Mouse (Mus musculus) liver, adult 2 months (tissue): ENCODE measurements around the gene Fgfr2. TPM values are rescaled to one million over a fixed set of nuclear protein-coding genes. Genes with fewer than 3 reads are reported as not detected.

ENCODE experiments used
- DNase-seq: peaks from one replicate; pipeline ENCODE4 v3.0.0-alpha.2; 2011; ENCODE audit warnings: low read depth, low spot score; ENCODE audit errors: extremely low read depth
- H3K27ac ChIP-seq: fragments of 200-500 bp; replicated peaks from 2 replicates; pipeline ENCODE4 v1.5.1; 2012; ENCODE audit warnings: low read depth, mild to moderate bottlenecking, control low read depth, inconsistent platforms, low read length; ENCODE audit not compliant: insufficient read depth
- H3K27me3 ChIP-seq: fragments of 200-500 bp; 2 replicates; pipeline ENCODE4 v1.6.1; 2012; ENCODE audit warnings: mild to moderate bottlenecking, moderate library complexity, low read length, inconsistent platforms; ENCODE audit not compliant: control insufficient read depth, insufficient read depth
- H3K36me3 ChIP-seq: fragments of 200-500 bp; 2 replicates; pipeline ENCODE4 v1.6.1; 2012; ENCODE audit warnings: low read length, inconsistent platforms; ENCODE audit not compliant: control insufficient read depth, insufficient read depth
- H3K4me1 ChIP-seq: fragments of 200-500 bp; 2 replicates; pipeline ENCODE4 v1.6.1; 2011; ENCODE audit warnings: low read length; ENCODE audit not compliant: control insufficient read depth, insufficient read depth
- H3K4me3 ChIP-seq: fragments of 200-500 bp; 2 replicates; pipeline ENCODE4 v1.5.1; 2011; ENCODE audit warnings: low read depth, mild to moderate bottlenecking, control low read depth, low read length, moderate library complexity; ENCODE audit not compliant: insufficient read depth
- H3K79me2 ChIP-seq: fragments of 200-500 bp; 2 replicates; pipeline ENCODE4 v1.6.1; 2012; ENCODE audit warnings: inconsistent platforms, mild to moderate bottlenecking, low read length, moderate library complexity; ENCODE audit not compliant: control insufficient read depth, insufficient read depth
- H3K9ac ChIP-seq: fragments of 200-500 bp; 2 replicates; pipeline ENCODE4 v1.6.1; 2012; ENCODE audit warnings: low read depth, mild to moderate bottlenecking, control low read depth, inconsistent platforms, low read length
- CTCF ChIP-seq: fragments of 200-500 bp; IDR thresholded peaks from 2 replicates; pipeline ENCODE4 v1.5.1; 2011; ENCODE audit warnings: low read depth, low read length, control low read depth
- POLR2A ChIP-seq: fragments of 200-500 bp; IDR thresholded peaks from 2 replicates; pipeline ENCODE4 v1.6.1; 2011; ENCODE audit warnings: low read length, control low read depth; ENCODE audit not compliant: insufficient read depth; ENCODE audit errors: extremely low read depth
- WGBS: fragments of 180-500 bp; shearing (Covaris S2); methylation state at CpG from one replicate; pipeline ENCODE4 v1.1.7; 2018; 5-methylcytosine and 5-hydroxymethylcytosine counted together
- polyA plus RNA-seq: library from polyadenylated mRNA; depleted of rRNA; stranded (reverse); fragments of >200 nt; gene quantifications from 2 replicates; pipeline ENCODE4 v1.2.3, GENCODE M21; 2012
- total RNA-seq: library from RNA; depleted of rRNA; stranded (reverse); fragments of >200 nt; gene quantifications from 2 replicates; pipeline ENCODE4 v1.2.3, GENCODE M21; 2014

Gene Fgfr2
- total and polyA plus RNA-seq, 2 experiments = 16.7 to 35.2 TPM

- H3K79me2 ChIP-seq = no peaks in the 10 kb centered on the region
- peak; percentile 44 for DNase-seq
- peaks cover 2% of the 10 kb centered on the region for H3K4me1 ChIP-seq
- H3K27ac ChIP-seq = no peak overlapping the region
- no peak overlapping the region for H3K4me3 ChIP-seq
- no peak overlapping the region for H3K9ac ChIP-seq
- TF ChIP-seq POLR2A = no peak
- no peak for TF ChIP-seq CTCF
- WGBS = 65% methylated on average over 6 of the region's 6 CpGs
- no peaks in the 10 kb centered on the region for H3K36me3 ChIP-seq
- no peaks in the 10 kb centered on the region for H3K27me3 ChIP-seq
Observed at GRCm38 (mm10) chr7:132733521-132733920, 389.6 kb downstream of the Fgfr2 start.

- DNase-seq = no peak
Observed at GRCm38 (mm10) chr7:132732136-132732789, 390.9 kb downstream of the Fgfr2 start.

GRCm38 (mm10) chr7:132731558-132731957 is 391.6 kb downstream of the Fgfr2 start:
- no peak overlapping the region for H3K27ac ChIP-seq
- DNase-seq = no peak
- WGBS = 93% methylated on average over 6 of the region's 6 CpGs
- peaks cover 2% of the 10 kb centered on the region; the same call in 1 of the 2 replicates for H3K4me1 ChIP-seq
- H3K36me3 ChIP-seq = no peaks in the 10 kb centered on the region
- TF ChIP-seq CTCF = no peak
- TF ChIP-seq POLR2A = no peak
- no peak overlapping the region for H3K4me3 ChIP-seq
- no peaks in the 10 kb centered on the region for H3K27me3 ChIP-seq
- no peaks in the 10 kb centered on the region for H3K79me2 ChIP-seq
- no peak overlapping the region for H3K9ac ChIP-seq

More at GRCm38 (mm10) chr7:132732136-132732789, 390.9 kb downstream of the Fgfr2 start:
- Histone ChIP-seq H3K79me2 (no peaks in the 10 kb centered on the region), H3K9ac (no peak overlapping the region), H3K27me3 (no peaks in the 10 kb centered on the region), H3K36me3 (no peaks in the 10 kb centered on the region), H3K27ac (no peak overlapping the region), H3K4me3 (no peak overlapping the region), H3K4me1 (peaks cover 2% of the 10 kb centered on the region; the same call in 1 of the 2 replicates)
- TF ChIP-seq POLR2A (no peak), CTCF (no peak)
- 91% methylated on average over 6 of the region's 6 CpGs for WGBS

- 91% methylated on average over 7 of the region's 7 CpGs for WGBS
- TF ChIP-seq POLR2A (no peak), CTCF (no peak)
- Histone ChIP-seq H3K36me3 (no peaks in the 10 kb centered on the region), H3K9ac (no peak overlapping the region), H3K27ac (no peak overlapping the region), H3K27me3 (no peaks in the 10 kb centered on the region), H3K4me1 (peaks cover 2% of the 10 kb centered on the region; the same call in 1 of the 2 replicates), H3K79me2 (no peaks in the 10 kb centered on the region), H3K4me3 (no peak overlapping the region)
- DNase-seq = no peak
Observed at GRCm38 (mm10) chr7:132730510-132730909, 392.6 kb downstream of the Fgfr2 start.

- no peak overlapping the region for H3K4me3 ChIP-seq
- H3K27ac ChIP-seq = no peak overlapping the region
- TF ChIP-seq POLR2A (no peak), CTCF (no peak)
- H3K79me2 ChIP-seq = no peaks in the 10 kb centered on the region
- H3K9ac ChIP-seq = no peak overlapping the region
- no peaks in the 10 kb centered on the region for H3K27me3 ChIP-seq
- WGBS = 74% methylated on average over 4 of the region's 4 CpGs
- H3K36me3 ChIP-seq = no peaks in the 10 kb centered on the region
- peak; percentile 58 for DNase-seq
- peaks cover 5% of the 10 kb centered on the region for H3K4me1 ChIP-seq
Observed at GRCm38 (mm10) chr7:132729093-132729831, 393.9 kb downstream of the Fgfr2 start.
